Mouse (Mus musculus): ENCODE measurements around the gene 1700021F05Rik.
"Not testable (repeated sequence)": the region's sequence is repeated elsewhere in the genome, so short reads cannot be mapped to it uniquely, and the experiment has no call there.

Gene 1700021F05Rik

GRCm38 (mm10) chr10:43538831-43539230 is 2.0 kb downstream of the 1700021F05Rik start:
- peak; percentile 73 for DNase-seq

DNA sequence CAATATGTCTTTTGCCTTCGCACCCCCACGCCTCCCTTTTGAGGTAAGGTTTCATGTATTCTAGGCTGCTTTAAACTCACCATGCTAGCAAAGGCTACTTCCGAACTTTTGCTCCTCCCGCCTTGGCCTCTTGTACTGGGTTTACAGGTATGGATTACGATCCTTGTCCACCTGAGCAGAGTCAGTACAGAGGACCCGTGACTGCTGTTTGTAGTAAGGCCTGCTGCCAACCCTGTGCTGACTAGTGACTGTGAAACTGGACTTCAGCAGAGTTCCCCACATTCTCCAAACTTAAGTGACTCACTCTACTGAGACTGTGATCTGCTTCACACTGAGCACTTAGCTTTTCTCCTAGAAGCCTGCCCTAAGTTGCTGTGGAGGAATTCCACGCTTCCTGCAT is 3.1 kb downstream of the 1700021F05Rik start:
- DNase-seq = peak; percentile 79

GRCm38 (mm10) chr10:43534382-43534781 is 6.4 kb downstream of the 1700021F05Rik start:
- peak; percentile 45 for DNase-seq

DNA sequence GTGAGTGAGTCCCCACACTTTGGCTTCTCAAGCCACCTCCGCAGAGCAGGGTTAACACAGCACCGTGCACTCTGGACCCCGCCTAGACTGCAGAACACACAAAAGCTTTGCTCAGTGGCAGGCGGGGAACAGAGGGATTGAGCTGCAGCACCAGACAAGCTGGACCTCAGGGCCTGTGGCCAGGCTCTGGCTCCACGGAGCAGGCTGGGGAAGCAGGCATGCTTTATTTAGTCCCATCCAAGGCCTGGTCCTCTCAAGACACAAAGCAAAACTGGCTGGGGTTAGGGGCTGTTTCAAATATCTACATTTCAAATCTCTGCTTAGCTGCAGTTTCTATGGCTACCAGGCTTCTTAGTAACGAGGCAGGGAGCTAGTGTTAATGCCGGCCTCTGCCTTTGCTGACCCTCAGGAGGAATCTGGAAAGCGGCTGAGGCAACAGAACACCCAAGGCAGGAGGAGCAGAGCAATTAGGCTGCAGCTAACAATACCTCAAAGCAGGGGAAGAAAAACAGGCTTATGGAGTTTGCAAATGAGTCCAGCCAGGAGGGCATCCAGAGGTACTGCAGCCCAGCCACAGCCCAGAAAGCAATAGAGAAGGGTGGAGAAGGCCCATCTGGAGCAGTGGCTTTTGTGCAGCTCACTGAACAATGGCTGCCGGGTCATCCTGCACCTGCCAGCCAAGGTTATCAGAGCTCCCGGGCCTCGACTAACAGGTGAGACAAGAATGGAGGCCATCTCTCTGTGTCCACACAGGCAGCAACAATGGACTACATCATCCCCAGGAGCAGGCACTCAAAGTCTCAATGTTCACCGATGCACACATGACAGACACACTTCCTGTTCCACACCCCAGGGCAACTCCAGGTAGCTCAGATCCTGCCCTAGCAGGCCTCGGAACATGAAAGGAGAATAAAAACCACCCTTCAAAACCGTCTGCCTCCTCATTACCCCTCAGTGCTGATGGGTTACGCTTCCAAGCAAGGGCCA is 13.2 kb downstream of the 1700021F05Rik start:
- DNase-seq = no peak

DNA sequence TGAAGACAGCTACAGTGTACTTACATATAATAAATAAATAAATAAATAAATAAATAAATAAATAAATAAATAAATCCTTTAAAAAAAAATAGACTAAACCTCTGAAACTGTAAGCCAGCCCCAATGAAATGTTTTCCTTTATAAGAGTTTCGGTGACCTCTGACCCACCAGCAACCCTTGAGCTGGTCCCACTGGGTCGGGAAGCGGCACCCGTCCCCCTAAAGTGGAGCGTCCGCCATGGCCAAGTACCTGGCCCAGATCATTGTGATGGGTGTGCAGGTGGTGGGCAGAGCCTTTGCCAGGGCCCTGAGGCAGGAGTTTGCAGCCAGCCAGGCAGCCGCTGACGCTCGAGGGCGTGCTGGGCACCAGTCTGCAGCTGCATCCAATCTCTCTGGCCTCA is 16.9 kb downstream of the 1700021F05Rik start, which contains the start of gene Gm9803:
Gene Gm9803 (plus strand): TSS at position 154 of the 400 bp plus-strand sequence.
- not testable (repeated sequence) for DNase-seq

DNA sequence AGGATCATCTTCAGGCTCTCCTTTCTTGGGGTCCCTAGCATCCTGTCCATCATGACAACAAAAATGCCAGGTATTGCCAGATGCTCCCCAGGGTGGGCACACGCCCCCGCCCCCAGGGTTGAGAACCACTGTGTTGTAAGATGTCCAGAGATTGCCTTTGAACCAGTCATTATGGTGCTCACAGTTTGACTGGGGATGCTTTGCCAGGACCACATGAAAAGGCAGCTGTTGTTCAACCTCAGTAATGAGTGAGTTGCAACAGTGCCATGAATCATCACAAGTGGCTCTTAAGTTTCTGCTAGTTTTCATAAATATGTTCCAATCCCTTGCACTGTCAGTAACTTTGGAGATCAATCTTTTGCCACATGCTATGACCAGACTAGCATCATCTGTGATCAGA is 20.8 kb downstream of the 1700021F05Rik start:
- no peak for DNase-seq

- DNase-seq = peak; percentile 52
These were observed 22.4 kb downstream of the 1700021F05Rik start for GRCm38 (mm10) chr10:43518368-43518767.

GRCm38 (mm10) chr10:43517836-43518235 is 23.0 kb downstream of the 1700021F05Rik start:
- DNase-seq = peak; percentile 93

DNA sequence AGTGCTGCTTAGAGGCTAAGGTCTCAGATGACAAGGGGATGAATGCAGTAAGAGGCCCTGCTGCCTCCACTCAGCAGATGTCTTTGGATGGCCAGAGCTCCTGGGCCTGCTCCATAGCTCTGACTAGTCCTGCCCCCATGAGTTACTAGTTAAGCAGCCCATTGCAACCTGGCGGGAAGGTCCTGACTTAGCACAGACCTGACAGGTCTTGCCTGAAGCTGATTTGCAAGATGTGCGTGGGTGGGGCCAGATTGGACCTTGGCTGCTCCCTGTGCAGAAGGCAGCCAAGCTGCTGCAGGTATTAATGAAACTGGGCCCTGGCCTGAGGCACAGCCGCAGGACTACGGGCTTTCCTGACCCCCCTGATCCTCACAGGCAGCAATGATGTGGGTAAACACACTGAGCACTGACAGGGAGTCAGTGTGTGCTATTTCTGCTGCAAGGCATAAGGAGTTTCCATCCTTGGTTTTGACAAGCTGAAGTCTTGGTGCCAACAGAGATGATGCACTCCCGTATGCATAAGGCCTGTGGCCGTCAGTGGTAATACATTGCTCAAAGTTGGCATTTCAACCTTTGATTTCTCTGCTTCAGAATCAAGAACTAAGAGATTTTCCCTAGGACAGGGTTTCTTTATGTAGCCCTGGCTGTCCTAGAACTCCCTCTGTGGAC is 23.7 kb downstream of the 1700021F05Rik start:
- peak; percentile 89 for DNase-seq

DNA sequence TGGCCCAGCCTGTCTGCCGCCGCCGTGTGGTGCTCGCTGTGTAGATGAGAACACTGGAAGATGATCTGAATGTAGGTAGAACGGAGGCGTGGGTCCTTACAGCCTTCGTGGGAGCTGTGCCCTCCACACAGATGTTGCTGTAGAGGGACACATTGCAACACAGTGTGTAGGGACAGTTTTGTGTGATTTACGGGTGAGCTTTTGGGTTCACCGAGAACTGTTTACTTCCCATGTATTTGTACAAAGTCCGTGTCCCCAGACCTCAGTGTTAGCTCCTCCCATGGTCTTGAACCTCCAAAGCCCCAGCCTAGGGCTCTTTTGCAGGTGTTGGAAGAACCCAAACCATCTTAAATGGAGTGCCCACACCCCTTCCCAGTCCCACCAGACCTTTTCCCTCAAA is 27.8 kb downstream of the 1700021F05Rik start:
- no peak for DNase-seq

DNA sequence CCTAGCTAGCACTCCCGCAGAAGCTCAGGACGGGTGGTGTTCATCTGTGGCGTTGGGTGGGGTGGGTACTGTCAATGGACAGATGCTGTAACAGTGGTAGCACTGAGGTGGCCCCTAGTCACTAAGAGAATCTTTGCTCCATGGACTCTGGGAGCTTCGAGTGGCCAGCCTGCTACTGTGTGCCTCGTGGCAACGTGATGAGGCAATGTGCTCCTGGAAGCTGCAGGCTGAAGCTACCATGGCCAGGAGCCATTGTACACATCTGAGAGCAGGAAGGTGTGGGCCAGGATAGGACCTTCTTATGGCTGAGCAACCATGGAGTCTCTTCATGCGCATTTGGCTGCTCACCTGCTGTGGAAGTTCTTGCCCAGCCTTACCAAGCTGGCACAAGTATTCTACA is 31.6 kb downstream of the 1700021F05Rik start:
- no peak for DNase-seq

GRCm38 (mm10) chr10:43507051-43507450 is 33.7 kb downstream of the 1700021F05Rik start:
- DNase-seq = no peak

GRCm38 (mm10) chr10:43504291-43504690 is 36.5 kb downstream of the 1700021F05Rik start:
- no peak for DNase-seq

- no peak for DNase-seq
These were observed 38.2 kb downstream of the 1700021F05Rik start for GRCm38 (mm10) chr10:43502599-43502998.

- peak; percentile 87 for DNase-seq
These were observed 49.9 kb downstream of the 1700021F05Rik start for GRCm38 (mm10) chr10:43490846-43491245.

- DNase-seq = no peak
These were observed 50.8 kb downstream of the 1700021F05Rik start for GRCm38 (mm10) chr10:43490034-43490433.

DNA sequence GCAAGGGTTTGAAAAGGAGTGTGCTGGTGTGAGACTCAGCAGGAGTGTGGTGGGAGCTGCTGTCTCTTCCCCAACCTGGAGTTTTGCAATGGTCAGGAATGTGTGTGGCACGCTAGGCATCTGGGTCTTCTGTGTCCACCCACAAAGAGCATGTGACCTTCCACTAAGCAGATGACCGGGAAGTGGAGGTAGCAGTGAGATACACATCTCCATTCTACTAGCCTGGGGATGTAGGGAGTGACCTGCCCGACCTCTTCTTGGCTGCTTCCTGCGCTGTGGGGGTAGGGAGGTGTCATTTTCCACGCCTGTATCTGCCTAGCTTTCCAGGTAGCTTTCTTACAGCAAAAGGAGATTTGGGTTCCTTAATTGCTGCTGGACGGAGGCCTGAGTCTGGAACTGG is 51.2 kb downstream of the 1700021F05Rik start:
- peak; percentile 72 for DNase-seq

GRCm38 (mm10) chr10:43489139-43489538 is 51.7 kb downstream of the 1700021F05Rik start:
- DNase-seq = no peak

DNA sequence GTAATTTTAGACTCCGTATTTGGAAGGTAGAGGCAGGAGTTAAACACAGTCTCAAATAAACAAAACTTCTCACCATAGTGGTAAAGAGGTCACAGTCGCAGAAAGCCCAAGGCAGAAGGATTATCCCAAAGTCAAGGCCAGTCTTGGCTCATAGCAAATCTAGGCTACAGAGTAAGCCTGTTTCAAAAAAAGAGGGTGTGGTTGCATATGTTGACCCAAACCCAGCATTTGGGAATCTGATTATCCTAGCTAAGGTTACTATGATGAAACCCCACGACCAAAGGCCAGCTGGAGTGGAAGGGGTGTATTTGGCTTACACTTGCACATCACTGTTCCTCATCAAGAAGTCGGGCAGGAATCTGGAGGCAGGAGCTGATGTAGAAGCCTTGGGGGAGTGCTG is 52.5 kb downstream of the 1700021F05Rik start:
- no peak for DNase-seq

DNA sequence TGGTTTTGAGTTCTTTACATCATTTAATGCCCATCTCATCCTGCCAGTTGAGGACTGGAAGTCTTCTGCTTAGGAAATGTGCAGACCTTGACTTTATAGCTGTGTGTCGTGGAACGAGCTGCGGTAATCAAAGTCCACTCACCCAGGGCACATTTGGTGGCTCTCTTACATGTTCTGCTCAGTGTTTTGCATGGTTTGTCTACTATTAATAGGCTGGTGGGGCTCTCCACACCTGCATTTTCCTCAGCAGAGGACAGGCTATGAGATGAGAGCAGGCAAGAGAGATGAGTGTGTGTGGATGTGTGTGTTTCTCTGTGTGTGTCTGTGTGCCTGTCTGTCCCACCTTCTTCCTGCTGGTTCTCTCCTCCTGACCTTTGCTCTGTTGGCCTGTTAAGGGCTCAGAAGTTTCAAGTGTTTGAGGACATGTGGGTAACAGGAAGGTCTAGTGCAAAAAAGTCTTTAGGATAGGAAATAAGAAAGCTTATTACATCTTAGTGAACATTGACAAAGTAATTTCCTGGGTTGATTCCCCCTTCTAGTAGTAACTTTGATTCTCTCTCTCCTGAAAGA is 53.3 kb downstream of the 1700021F05Rik start:
- DNase-seq = no peak

DNA sequence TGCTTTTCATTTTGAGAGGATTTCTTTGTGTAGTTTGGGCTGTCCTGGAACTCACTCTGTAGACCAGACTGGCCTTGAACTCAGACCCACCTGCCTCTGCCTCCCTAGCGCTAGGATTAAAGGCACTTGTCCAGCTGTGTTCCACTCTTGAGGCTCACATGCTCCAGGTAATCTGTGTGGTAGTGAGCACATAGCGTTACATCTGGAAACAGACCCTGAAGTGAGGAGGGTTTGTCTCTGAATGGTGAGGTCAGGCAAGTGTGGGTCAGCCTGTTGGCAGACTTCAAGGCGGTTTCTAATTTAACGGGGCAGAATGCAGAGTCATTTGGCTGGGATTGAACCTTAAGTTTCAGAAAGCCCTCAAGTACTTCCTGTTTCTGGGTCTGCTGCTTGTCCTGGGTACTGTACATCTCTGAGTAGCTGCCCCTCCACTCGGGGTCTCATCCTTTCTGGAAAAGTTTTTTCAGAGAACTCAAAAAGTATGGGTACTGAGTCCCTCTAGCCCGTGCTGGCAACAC is 55.0 kb downstream of the 1700021F05Rik start:
- DNase-seq = no peak

DNA sequence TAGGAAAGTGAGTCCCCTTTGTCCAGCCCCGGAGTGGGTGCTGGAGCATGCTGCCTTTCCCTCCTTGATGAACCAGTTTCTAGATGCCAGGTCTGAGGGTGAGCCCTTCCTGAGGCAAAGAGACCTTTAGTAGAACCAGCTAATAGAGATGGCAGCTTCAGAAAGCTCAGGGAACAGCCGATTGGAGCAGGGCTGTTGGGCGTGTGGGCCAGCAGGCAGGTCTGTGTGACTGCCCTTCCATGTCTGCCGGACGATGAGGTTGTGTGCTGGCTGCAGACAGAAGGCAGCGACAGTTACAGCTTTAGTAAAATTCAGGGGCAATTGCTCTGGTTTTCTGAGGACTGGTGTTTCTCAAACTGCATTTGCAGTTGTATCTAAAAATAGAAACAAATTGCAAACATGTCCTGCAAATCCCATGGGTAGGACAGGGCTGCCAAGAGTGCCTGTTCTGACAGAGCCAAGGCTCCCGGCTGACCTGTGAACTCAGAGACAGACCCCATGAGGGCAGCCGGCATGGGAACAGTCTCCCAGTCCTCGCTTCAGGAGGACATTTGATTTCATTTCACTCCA is 57.3 kb downstream of the 1700021F05Rik start:
- DNase-seq = no peak

DNA sequence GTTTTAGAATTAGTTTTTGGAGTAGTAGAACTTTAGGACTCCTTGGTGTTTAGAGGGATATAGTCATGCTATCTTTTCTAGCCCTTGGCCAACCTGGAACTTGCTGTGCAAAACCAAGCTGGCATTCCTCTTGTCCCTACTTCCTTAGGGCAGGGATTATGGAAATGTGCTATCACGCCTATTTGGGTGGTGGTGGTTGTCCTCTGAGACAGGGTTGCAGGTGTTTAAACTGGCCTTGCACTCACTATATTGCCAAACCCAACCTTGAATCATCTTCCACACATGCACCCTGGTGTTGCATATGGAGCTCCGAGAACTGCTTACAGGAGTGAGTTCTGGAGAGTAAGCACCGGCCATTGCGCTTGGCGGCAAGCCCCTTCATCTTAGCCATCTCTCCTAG is 58.8 kb downstream of the 1700021F05Rik start:
- DNase-seq = no peak

All from kidney, adult 11 months (tissue).